Mouse (Mus musculus) small intestine, adult 2 months (tissue): ENCODE data around the gene Nphs2. TPM values are rescaled to one million over a fixed set of nuclear protein-coding genes. Genes with fewer than 3 reads are reported as not detected.

ENCODE experiments used
- H3K27ac ChIP-seq: fragments of 200-500 bp; 2 replicates; pipeline ENCODE4 v1.5.1; 2012; ENCODE audit warnings: low read depth, low read length, control low read depth, inconsistent platforms; ENCODE audit not compliant: insufficient read depth
- H3K27me3 ChIP-seq: fragments of 200-500 bp; 2 replicates; pipeline ENCODE4 v1.6.1; 2012; ENCODE audit warnings: mild to moderate bottlenecking, moderate library complexity, low read length, inconsistent platforms; ENCODE audit not compliant: control insufficient read depth, insufficient read depth
- H3K36me3 ChIP-seq: fragments of 200-500 bp; 2 replicates; pipeline ENCODE4 v1.6.1; 2012; ENCODE audit warnings: mild to moderate bottlenecking, low read length, control low read depth, inconsistent platforms; ENCODE audit not compliant: control insufficient read depth, insufficient read depth
- H3K4me1 ChIP-seq: fragments of 200-500 bp; 2 replicates; pipeline ENCODE4 v1.6.1; 2012; ENCODE audit warnings: low read length, inconsistent platforms, mixed read lengths; ENCODE audit not compliant: control insufficient read depth, insufficient read depth, insufficient read length
- H3K4me3 ChIP-seq: fragments of 200-500 bp; 2 replicates; pipeline ENCODE4 v1.5.1; 2012; ENCODE audit warnings: low read depth, mild to moderate bottlenecking, control low read depth, inconsistent platforms, low read length, moderate library complexity
- CTCF ChIP-seq: fragments of 200-500 bp; IDR thresholded peaks from 2 replicates; pipeline ENCODE4 v1.5.1; 2012; ENCODE audit warnings: low read depth, mild to moderate bottlenecking, control low read depth, inconsistent platforms, low read length, moderate library complexity, mixed read lengths; ENCODE audit not compliant: insufficient replicate concordance, insufficient read length; ENCODE audit errors: extremely low read depth
- POLR2A ChIP-seq: fragments of 200-500 bp; IDR thresholded peaks from 2 replicates; pipeline ENCODE4 v1.6.1; 2012; ENCODE audit warnings: low read depth, mild to moderate bottlenecking, control low read depth, inconsistent platforms, low read length, moderate library complexity
- WGBS: fragments of 180-500 bp; shearing (Covaris S2); methylation state at CpG from one replicate; pipeline ENCODE4 v1.1.7; 2018; 5-methylcytosine and 5-hydroxymethylcytosine counted together
- polyA plus RNA-seq: library from polyadenylated mRNA; depleted of rRNA; stranded (reverse); fragments of >200 nt; gene quantifications from 2 replicates; pipeline ENCODE4 v1.2.3, GENCODE M21; 2012; rRNA removed

The Nphs2 gene
- polyA plus RNA-seq, 1 experiment: not detected

GRCm38 (mm10) chr1:156352466-156352865 lies 41.9 kb downstream of the Nphs2 start:
- no peaks in the 10 kb centered on the region for H3K36me3 ChIP-seq
- H3K4me3 ChIP-seq: no peak overlapping the region
- TF ChIP-seq CTCF: no peak
- no peak overlapping the region for H3K27ac ChIP-seq
- H3K4me1 ChIP-seq: peaks cover 3% of the 10 kb centered on the region; the same call in 1 of the 2 replicates
- no peaks in the 10 kb centered on the region for H3K27me3 ChIP-seq
- 71% methylated on average over 2 of the region's 2 CpGs for WGBS

DNA sequence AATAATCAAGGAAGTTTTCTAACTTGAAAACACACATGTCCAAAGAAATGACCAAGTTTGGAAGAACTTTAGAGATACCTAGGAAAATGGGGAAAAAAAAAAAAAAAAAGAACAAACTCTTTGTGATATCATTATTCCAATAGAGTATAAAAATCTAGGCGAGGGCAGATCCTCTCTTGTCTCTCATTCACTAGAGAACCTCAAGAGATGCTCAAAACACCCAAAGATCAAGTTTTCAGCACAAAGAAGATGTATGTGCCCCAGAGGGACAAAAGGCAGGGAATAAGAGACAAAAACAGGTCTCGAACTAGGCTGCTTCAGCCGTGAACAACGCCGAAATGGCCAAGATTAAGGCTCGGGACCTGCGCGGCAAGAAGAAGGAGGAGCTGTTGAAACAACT lies 55.2 kb downstream of the Nphs2 start, which contains the start of gene Gm2000:
TSS of gene Gm2000 (plus strand) at position 301 of the 400 bp plus-strand sequence.
- Histone ChIP-seq H3K4me3 (no peak within 1 kb of the TSS), H3K27me3 (no peaks in the 10 kb centered on the region), H3K27ac (no peak within 1 kb of the TSS), H3K4me1 (no peaks in the 10 kb centered on the region), H3K36me3 (no peaks in the 10 kb centered on the region)
- TF ChIP-seq POLR2A (no peak), CTCF (no peak)
- WGBS: 90% methylated on average over 8 of the region's 8 CpGs

Other genes with a start within 250 kb of the Nphs2 start
- 0.16 and 0.17 TPM in 2 replicates for gene Fam163a, start 105.7 kb upstream of the Nphs2 start, polyA plus RNA-seq
- gene Tdrd5, start 7.1 kb upstream of the Nphs2 start, polyA plus RNA-seq: not detected in 2 replicates
- gene Gm2000, start 55.3 kb downstream of the Nphs2 start, polyA plus RNA-seq: 9.2 and 17.4 TPM in 2 replicates
- gene Axdnd1, start 110.4 kb downstream of the Nphs2 start, polyA plus RNA-seq: not detected in 2 replicates
- 4.2 and 6.1 TPM in 2 replicates for gene Soat1, start 163.6 kb downstream of the Nphs2 start, polyA plus RNA-seq
- 10.3 and 27.8 TPM in 2 replicates for gene Gm10031, start 213.3 kb downstream of the Nphs2 start, polyA plus RNA-seq
- 3.7 and 4.3 TPM in 2 replicates for gene Abl2, start 248.1 kb downstream of the Nphs2 start, polyA plus RNA-seq